Mouse (Mus musculus): Measurements from ENCODE around the gene Mindy4b-ps. TPM values are rescaled to one million over a fixed set of nuclear protein-coding genes. Genes with fewer than 3 reads are reported as not detected.
"Not testable (repeated sequence)": the region's sequence is repeated elsewhere in the genome, so short reads cannot be mapped to it uniquely, and the experiment has no call there.

The Mindy4b-ps gene
- not detected in 3 replicates for total RNA-seq (2017)

- ATAC-seq (replicated peaks; ENCODE audit: insufficient number of reproducible peaks, low FRiP score, low TSS enrichment, poor library complexity, severe bottlenecking): no peak
Measured at GRCm38 (mm10) chr3:58822211-58822610, at the start of gene Mindy4b-ps. Gene Mindy4b-ps (minus strand): TSS chr3:58822311.

DNA sequence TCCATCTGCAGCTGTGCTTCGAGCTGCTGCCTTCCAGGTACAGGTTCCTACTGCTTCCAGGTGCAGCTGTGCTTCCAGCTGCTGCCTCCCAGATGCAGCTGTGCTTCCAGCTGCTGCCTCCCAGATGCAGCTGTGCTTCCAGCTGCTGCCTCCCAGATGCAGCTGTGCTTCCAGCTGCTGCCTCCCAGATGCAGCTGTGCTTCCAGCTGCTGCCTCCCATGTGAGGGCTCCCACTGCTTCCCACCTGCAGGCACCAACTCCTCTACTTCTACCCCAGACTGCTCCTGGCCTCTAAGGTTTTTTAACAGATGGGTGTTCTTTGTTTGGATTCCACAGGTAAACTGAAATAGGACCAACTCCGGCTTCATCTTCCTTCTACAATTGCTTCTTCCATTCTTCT lies 49.8 kb upstream of the Mindy4b-ps start:
- ATAC-seq (replicated peaks; ENCODE audit: insufficient number of reproducible peaks, low FRiP score, low TSS enrichment, poor library complexity, severe bottlenecking): not testable (repeated sequence)

GRCm38 (mm10) chr3:58865690-58866089 lies 43.6 kb upstream of the Mindy4b-ps start:
- no peak for ATAC-seq (replicated peaks; ENCODE audit: insufficient number of reproducible peaks, low FRiP score, low TSS enrichment, poor library complexity, severe bottlenecking)

DNA sequence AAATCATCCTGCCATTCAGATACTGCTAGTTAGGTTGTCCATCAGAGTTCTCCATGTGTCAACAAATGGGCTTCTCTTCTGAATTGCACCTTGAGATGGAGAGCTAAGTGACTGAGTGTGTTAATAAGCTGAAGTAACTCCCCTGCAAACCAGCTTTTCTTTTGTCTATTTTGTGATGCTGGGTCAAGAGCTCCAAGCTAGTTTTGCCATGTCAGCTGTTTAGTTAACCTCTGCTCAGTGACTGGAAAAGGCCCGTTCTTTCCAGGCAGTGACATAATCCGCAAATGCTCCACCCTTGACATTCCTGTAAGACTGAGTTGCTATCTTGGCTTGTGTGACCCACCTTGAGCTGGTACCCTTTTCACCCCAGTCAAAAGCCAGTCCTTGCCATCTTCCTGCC lies 40.9 kb upstream of the Mindy4b-ps start:
- ATAC-seq (replicated peaks; ENCODE audit: insufficient number of reproducible peaks, low FRiP score, low TSS enrichment, poor library complexity, severe bottlenecking): no peak

- ATAC-seq (replicated peaks; ENCODE audit: insufficient number of reproducible peaks, low FRiP score, low TSS enrichment, poor library complexity, severe bottlenecking): no peak
Measured at GRCm38 (mm10) chr3:58843415-58843814, 21.3 kb upstream of the Mindy4b-ps start.

DNA sequence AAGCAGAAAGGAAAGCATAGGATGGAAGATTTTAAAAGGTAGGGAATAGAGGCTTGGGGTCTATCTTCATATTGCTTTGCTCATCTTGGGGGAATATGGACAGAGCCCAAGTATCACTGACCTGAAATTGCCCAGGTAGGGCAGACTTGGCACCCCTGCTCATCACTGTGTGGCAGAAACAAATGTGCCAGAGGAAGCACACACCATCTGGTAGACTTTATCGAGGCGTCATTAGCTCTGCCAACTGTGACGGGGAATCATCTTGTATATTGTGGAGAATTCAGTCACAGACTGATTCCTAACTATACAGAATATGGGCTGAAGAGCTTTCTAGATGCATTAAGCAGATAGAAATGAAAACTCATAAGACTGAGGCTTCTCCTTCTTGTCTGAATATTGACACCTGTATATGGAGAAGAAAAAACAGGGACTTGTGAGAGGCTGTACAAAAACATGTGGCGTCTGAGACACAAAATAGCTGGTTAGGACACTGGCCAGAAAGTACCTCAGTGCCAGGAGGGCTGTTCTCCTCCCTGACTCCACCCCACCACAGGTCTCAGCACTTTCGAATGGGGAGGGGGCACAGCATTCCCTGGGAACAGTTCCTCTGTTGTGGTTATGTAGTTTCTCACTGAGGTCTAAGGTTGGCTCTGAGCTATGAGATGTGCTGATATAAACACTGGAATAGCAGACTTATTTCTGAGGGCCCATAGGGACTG lies 11.5 kb upstream of the Mindy4b-ps start:
- no peak for ATAC-seq (replicated peaks; ENCODE audit: insufficient number of reproducible peaks, low FRiP score, low TSS enrichment, poor library complexity, severe bottlenecking)

DNA sequence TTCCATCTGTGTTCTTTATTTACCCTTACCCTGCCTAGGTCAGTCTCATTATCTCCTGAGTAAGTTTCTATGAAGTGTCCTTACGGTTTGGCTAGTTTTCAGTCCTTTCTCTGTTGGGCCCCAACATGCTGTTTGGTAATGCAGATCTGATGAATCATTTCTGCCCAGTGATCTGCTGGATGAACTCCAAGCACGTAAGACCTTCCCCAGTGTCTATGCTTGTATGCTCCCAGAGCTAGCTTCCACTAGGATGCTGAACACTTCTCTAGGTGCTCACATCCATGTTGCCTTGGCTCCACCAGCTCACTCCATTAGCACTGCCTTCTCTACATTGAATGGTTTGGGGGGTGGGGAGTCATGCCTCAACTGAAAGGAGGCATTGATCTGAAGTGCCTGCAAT lies 10.8 kb upstream of the Mindy4b-ps start:
- no peak for ATAC-seq (replicated peaks; ENCODE audit: insufficient number of reproducible peaks, low FRiP score, low TSS enrichment, poor library complexity, severe bottlenecking)

DNA sequence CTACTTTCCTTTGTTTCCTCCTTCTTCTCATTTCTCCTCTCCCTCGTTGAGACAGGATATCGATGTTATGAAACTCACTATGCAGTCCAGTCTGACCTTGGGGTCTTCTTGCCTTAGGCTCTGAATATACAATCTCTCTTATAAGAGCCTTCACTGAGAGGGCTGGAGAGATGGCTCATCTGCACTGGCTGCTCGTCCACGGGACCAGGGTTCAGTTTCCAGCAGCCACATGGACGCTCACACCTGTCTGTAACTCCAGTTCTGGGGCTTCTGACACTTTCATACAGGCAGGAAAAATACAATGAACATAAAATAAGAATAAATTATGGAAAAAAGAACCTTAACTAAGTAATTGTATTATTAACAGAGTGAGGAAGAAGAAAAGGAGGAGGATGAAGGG lies 9.5 kb upstream of the Mindy4b-ps start:
- ATAC-seq (replicated peaks; ENCODE audit: insufficient number of reproducible peaks, low FRiP score, low TSS enrichment, poor library complexity, severe bottlenecking): no peak

- ATAC-seq (replicated peaks; ENCODE audit: insufficient number of reproducible peaks, low FRiP score, low TSS enrichment, poor library complexity, severe bottlenecking): no peak
Measured at GRCm38 (mm10) chr3:58829926-58830325, 7.8 kb upstream of the Mindy4b-ps start.

DNA sequence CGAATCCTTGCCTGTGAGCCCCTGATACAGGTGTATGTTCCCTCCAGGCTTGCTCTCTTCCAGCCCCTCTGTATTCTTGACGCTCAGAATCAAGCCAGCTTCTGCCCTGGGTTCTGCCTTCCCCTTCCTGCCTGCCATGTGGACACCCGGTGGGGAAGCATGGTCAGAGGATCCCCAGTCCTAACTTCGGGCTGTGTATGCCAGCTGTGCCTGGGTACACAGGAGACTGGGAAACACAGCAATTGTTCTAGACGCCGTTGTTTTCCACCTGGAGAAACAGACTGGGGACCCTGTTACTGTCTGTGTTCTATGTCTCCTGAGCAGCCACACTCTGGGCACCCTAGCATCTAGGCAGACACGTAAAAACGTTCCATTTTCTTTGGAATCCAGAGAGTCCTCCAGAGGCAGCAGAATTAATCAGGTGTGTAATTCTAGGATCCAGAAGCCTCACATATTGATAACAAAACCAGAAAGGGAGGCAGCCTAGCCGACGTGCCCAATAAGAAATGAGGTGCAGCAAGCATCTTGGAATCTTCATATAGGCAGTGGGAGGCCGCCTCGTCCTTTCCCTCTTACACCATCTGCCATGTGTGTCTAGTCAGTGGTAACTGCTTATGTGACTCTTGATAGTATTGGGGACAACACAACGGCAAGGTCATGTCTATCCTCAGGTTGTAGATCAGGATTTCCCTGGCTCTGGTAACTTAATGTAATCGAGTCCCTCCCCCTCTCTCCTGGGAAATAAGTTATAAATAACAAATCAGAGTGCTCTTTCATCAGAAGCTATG lies 6.4 kb upstream of the Mindy4b-ps start:
- no peak for ATAC-seq (replicated peaks; ENCODE audit: insufficient number of reproducible peaks, low FRiP score, low TSS enrichment, poor library complexity, severe bottlenecking)

GRCm38 (mm10) chr3:58826266-58826665 lies 4.2 kb upstream of the Mindy4b-ps start:
- ATAC-seq (replicated peaks; ENCODE audit: insufficient number of reproducible peaks, low FRiP score, low TSS enrichment, poor library complexity, severe bottlenecking): no peak

DNA sequence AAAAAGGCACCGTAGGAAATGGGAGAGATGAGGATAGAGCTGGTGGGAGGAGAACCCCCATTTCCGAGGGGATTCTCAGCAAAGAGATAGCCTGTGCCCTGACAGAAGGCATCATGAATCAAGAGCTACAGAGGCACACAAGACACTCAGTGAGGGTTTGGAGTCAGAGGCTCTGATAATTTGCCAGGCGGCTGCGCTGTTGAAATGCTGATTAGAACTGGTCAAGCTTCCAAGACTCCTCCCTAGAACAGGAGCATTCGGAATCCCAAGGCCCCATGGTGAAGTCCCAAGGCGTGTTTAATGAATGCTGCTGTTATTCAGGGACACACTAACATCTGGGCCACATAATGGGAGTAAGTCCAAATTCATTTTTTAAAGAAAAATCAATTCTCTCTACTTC lies 4.8 kb downstream of the Mindy4b-ps start:
- ATAC-seq (replicated peaks; ENCODE audit: insufficient number of reproducible peaks, low FRiP score, low TSS enrichment, poor library complexity, severe bottlenecking): no peak

GRCm38 (mm10) chr3:58814191-58814590 lies 7.9 kb downstream of the Mindy4b-ps start:
- ATAC-seq (replicated peaks; ENCODE audit: insufficient number of reproducible peaks, low FRiP score, low TSS enrichment, poor library complexity, severe bottlenecking): no peak

- no peak for ATAC-seq (replicated peaks; ENCODE audit: insufficient number of reproducible peaks, low FRiP score, low TSS enrichment, poor library complexity, severe bottlenecking)
Measured at GRCm38 (mm10) chr3:58810353-58810752, 11.8 kb downstream of the Mindy4b-ps start.

GRCm38 (mm10) chr3:58809111-58809915 lies 12.8 kb downstream of the Mindy4b-ps start:
- ATAC-seq (replicated peaks; ENCODE audit: insufficient number of reproducible peaks, low FRiP score, low TSS enrichment, poor library complexity, severe bottlenecking): no peak

DNA sequence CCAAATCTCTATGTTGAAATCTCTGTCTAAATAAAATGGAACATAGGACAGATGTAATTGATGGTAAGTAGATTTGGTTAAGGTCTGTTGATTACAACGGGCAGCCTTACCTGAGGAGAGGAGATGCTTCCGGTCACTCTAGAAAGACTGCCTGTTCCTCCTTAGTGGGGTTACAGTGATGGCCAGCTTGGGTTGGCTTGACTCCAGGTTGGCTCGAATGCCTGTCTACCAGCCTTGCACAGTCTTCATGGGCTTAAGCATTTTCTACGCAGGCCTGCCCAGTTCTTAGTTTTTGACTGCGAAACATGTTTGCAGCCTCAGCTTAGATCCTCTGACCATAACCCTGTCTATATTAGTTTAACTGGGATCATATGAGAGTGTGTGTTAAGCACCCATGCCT lies 13.5 kb downstream of the Mindy4b-ps start:
- ATAC-seq (replicated peaks; ENCODE audit: insufficient number of reproducible peaks, low FRiP score, low TSS enrichment, poor library complexity, severe bottlenecking): no peak

DNA sequence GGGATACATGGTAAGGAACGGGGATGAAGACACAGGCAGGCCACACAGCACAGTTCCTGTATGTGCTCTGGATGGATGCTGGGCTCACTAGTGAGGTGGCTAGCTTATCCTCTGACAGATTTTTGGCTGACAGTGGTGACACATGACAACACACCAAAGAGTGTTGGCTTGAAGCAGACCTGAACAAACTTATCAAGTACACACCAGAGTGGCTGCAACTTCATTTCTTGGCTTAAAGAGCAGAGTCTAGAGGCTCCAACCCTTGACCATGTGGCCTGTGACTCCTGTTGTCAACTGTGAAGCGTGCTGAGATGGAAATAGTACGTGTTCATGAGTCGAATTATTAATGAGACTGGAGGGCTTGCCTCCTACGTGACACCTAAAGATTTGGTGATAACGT lies 17.4 kb downstream of the Mindy4b-ps start:
- ATAC-seq (replicated peaks; ENCODE audit: insufficient number of reproducible peaks, low FRiP score, low TSS enrichment, poor library complexity, severe bottlenecking): no peak

DNA sequence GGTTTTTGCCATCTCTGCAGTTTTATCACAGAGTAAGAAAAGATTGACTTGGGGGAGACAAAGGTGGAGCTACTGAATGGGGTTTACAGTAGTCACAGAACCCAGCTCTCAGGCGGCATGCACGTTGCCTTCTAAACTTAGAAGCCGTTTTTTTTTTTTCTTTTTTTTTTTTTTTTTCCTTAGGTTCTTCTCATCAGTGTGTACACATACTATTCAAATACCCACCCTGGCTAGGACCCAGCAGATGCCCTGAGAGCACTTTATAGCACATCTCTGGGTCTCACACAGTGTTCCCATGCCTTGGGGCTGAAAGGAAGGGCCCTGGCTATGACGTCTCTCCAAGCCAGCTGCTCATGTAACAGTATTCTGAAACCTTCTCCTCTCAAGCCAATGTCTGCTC lies 23.4 kb downstream of the Mindy4b-ps start:
- no peak for ATAC-seq (replicated peaks; ENCODE audit: insufficient number of reproducible peaks, low FRiP score, low TSS enrichment, poor library complexity, severe bottlenecking)

DNA sequence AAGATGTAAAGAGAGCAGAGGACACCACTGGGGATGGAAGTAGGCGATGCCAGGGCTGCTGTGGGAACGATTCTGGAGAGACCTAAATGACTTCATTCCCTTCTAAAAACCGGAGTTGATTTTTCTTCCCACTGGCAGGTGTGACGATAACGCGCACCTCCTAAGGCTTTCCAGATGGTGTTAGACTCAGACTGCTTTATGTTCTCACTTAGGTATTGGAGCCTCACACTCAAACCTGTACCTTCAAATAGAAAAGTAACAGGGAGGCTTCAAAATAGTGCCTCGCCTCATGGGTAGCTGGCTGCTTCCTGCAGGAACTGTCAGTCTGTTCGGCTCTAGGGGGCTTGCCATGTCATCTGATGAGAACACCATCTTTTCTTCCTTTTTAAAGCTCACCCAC lies 23.9 kb downstream of the Mindy4b-ps start:
- no peak for ATAC-seq (replicated peaks; ENCODE audit: insufficient number of reproducible peaks, low FRiP score, low TSS enrichment, poor library complexity, severe bottlenecking)

Data from monocyte, adult 5-6 weeks (primary cell).